Mouse (Mus musculus): Measurements from ENCODE around the gene Gtsf1l.
A peak's percentile ranks its signal among the peaks of the same experiment; 100 is the strongest.

Gene Gtsf1l

DNA sequence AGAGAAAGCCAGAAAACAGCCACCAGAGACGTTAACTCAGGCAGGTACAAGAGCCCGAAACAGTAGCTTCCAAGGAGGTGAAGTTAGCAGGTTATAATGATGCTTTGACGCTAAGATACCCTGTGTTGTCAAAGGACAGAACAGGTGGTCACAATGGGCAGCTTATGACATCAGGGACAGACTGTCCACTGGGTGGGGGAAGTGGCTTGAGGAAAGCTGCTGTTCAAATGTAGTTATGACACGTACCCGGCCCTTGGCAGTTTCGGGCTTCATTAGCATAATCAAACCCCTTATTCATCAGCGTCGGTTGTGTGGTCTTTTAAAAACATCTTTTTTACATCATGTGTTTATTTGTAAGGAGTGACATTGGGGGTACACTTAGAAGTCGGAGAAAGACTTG lies at the start of gene Gtsf1l:
Gene Gtsf1l, minus strand, starts transcription at position 128 of the 400 bp plus-strand sequence.
- DNase-seq, result no peak

DNA sequence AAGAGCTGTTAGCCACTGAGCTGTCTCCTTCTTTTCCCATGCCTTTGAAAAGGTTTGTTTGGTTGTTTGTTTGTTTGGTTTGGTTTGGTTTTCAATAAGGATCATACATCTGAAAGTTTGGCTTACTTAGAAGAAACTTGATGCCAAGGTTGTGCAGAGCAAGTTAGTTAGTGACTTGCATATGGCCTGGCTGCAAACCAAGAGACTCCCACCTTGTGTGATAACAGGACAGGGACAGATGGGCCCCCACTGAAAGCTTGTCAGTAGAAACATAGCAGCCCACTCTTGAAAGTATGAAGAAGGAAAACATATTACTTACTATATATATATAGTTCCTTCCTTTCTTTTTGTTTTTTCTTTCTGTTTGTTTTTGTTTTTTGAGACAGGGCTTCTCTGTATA lies 49.3 kb upstream of the Gtsf1l start:
- DNase-seq, result no peak

DNA sequence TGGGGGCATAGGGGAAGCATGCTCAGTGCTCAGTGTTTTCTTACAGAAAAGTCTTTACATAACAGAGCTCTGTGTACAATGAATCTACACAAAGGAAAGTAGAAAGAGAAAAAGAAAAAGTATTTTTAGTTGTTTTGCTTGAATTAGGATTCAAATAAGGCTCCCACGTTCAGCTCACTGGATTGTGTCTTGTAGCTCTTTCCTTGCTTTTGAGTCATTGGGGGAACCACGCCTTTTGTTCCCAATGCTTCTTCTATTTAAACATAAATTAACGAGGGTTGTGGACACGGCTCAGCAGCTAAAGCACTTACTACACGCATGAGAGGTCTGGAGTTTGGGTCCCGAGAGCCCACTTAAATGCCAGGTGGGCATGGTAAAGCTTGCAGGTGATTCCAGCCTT lies 48.3 kb upstream of the Gtsf1l start:
- no peak for DNase-seq

DNA sequence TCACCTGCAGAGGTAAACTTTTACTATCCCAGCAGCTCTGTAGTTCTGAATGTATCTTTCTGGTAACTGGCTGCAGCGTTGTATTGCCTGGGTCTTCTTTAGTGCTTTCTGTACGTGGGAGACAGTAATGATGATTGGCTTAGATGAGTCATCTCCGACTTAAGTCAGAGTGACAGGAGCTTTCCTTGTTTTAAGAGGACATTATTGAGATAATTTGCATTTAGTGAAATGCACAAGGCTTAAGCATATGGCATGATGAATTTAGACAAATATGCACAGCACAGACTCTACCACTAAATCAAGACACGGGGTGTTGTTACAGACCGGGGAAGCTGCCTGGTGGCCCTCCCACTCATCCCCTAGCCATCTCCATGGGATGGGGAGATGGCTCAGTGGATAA lies 44.7 kb upstream of the Gtsf1l start:
- no peak for DNase-seq

DNA sequence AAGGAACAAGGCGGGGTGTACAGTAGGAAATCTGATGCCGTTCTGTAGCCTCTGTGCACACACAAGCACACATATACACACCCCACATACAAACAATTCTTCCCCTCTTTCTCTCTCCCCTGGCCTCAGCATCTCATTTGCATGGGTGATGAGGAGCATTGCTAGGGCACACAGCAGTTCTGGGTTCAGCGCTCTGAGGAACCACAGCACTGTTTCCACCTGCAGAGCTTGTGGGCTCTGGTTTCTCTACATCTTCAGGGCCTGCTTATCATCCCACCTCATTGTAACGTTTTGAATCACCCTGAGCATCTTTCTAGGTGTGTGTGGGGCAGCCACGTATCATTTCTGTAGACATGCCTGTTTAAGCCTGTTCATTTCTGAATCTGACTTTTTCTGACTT lies 43.2 kb upstream of the Gtsf1l start:
- no peak for DNase-seq

DNA sequence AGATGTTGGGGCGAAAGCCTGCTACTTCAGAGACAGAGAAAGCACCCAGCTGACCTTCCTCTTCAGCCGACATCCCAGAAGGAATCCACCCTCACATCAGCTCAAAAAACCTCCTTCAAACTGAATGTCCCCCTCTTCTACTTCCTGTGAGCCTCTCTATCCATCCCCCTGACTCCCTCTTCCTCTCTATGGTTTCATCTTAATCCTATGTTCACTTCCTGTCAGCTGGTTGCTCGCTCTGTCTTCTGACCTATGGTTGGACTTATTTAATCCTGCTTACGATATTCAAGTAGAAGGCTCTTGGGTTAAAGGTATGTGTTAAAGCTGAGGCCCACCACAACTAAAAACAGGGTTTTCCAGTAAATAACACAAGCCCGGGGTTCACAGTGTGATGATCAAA lies 35.8 kb upstream of the Gtsf1l start:
- DNase-seq, result no peak

DNA sequence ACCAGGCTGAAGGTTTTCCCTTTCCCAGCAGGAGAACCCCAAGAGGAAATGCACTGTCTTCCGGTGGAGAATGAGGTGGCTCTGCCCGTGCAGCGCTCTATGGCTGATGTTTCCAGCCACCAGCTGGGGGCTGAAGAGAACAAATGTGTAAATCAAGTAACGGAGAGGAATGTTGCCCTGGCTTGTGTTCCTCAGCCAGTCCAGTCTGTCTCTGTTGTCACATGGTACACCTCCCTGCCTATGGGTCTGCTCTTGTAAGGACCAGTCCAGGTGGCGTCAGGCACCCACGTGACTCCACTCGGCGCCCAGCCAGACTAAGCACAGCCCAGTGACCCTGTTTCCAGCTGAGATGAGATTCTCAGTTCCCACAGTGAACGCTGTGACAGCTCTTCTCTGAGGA lies 34.7 kb upstream of the Gtsf1l start:
- DNase-seq, result peak; percentile 40 to 56

DNA sequence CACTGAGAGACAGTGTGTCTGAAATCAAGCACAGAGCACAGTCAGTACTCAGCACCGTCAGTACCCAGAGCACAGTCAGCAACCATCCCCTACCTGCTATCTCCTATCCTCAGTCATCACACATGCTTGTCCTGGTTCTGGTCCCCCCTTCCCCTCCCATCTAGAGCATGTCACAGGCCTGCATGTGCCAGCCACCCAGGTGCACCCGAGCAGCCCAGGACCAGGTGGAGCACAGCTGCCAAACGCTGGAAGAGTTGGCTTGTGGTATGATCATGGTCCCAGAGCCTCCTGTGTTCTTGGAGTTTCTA lies 33.7 kb upstream of the Gtsf1l start:
- DNase-seq, result no peak

DNA sequence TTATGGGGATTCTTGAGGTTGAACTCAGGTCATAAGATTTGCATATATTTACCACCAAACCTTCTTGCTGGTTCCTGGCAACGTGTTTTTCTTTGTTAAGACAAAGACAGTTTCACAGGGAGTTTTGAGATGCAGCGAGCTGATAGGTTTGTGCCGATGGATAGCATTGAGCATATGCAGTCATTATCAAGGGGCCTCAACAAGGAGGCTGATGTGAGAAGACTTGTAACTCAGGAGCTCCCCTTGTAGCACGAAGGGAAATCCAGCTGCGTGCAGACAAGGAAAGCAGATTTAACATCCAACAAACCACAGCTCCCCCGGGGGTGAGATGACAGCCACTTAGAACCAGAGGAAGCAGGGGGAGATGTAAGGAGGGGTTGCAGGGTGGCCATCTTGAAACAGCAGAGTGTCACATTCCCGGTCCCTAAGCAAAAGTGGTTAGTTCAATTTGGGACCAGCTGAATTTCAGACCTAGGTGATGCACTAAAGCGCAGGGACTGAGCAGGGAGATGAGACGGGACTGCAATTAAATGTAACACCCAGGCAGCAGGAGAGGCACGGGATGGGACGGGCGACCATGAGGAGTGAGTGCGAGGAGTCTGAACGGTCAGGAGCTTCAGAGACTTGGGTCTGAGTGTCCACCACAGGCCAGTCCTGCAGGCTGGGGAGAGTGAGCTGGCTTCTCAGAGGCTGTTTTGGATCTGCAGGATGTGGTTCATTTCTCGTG lies 33.1 kb upstream of the Gtsf1l start:
- no peak for DNase-seq

DNA sequence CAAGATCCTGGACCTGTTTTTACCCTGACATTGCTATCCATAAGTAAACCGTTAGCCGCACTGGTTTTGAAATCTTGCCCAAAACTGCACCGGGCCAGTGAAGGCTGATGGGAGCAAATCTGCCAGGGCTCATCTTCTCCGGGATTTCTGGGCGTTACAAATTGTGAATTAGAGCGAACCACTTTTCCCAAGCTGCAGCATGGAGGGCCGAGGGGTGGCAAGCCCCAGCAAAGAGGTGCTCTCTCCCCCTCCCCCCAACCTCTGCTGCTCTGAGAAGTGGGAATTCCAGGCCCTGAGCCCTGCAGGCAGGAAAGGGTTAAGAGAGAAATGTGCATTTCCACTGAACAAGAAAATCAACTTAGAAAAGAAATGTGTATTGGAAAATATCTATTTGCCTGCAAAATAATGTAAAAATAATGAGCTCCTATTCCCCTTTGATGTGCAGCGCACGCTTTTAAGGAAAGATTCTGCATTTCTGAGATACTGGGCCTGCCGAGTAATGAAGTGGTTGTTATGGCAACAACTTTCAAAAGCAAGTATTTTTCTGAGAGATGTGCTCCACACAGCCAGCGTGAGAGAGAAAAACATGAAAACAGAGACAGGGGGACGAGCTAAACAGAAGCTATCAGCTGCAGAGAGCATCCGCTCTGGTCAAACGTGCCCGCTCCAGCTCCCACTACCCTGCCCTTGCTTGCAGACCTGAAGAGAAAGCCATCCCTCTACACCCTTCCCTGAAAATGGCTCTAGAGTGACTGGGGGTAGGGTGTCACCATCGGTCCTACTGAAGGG lies 24.0 kb upstream of the Gtsf1l start:
- no peak for DNase-seq

DNA sequence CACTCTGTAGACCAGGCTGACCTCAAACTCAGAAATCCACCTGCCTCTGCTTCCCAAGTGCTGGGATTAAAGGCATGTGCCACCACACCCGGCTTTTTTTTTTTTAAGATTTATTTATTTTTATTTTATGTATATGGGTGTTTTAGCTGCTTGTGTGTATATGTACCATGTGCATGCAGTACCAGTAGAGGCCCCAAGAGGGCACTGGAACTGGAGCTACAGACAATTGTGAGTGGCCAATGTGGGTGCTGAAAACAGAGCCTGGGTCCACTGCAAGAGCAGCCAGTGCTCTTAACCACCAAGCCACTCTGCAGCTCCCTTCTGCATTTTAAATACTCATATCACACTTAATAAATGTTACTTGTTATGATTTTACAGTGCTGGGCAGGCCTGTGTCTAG lies 23.1 kb upstream of the Gtsf1l start:
- DNase-seq, result no peak

DNA sequence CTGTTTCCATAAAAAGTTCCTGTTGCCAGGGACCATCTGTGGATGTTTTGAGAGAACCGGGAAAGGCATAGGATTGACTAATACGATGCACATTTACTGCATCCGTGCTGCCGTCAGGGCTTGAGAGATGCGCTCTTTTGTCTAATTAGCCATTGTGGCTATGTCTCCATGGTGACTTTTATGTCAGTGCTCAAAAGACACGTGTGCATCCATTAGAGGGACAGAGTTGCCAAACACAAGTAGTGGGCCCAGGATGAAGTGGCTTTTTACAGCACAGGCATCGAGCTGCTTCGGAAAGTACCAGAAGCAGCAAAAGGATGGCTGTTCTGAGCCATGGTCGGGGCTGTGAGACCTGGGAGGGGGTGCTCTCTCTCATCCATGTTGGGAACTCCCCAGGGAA lies 20.7 kb upstream of the Gtsf1l start:
- no peak for DNase-seq

DNA sequence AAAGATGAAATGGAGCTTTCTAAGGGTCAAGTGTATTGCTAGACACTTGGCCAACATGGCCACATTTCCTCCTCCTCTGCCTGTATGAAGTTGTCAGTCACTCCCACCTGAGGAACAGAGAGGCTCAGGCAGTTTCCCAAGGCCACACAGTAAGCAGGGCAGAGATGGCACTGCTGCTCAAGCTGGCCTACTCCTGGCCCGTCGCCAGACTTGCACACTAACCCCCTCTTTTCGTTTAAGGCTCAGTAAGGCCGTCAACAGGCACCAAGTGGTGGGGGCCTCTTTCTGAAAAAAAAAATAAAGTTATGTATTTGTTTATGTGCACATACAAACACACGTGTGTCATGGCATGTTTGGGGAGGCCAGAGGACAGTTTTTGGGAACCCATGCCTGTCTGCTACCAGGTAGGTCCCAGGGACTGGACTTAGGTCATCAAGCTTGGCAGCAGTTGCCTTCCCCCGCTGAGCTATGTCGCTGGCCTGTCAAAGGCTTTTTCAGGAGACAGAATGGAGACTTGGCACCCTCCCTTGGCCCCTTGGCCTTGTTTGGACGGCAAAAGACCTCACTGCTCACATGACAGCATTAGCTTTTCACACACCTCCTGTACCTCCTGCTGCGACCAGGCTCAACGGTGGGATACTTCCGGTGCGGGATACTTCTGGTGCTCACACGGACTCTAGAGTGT lies 16.6 kb upstream of the Gtsf1l start:
- DNase-seq, result peak; percentile 23 to 35

DNA sequence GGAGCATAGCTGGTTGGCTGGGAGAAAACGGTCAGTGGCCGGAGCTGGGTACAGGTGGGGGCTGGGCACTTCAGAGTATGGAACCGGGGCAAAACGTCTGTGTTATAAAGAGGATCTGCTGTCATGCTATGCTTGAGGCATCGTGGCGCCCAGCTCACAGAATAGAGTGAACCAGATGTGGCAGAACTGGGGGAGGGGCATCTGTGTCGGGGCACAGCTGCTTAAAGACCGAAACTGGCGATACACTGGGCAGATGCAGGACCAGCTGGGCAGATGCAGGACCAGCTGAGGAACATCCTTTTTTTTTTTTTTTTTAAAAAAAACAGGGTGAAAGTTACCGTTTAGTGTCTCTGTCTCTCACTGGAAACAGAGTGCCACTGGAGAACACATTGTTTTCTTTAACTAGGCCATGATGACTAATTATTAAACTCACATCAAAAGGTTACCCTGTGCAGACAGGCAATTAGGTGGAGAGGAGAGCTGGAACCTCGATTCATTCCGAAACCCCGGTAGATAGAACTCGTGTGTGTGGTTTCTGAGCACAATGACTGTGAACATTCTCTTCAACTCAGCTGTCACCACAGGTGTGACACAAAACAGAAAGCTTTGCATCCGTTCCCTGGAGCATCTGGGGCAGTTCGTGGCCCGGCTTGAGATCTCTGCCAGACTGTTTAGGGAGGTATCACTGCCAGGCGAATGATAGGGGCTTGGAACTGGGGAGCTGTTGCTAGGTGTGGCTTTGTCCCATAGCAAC lies 15.4 kb upstream of the Gtsf1l start:
- no peak for DNase-seq

DNA sequence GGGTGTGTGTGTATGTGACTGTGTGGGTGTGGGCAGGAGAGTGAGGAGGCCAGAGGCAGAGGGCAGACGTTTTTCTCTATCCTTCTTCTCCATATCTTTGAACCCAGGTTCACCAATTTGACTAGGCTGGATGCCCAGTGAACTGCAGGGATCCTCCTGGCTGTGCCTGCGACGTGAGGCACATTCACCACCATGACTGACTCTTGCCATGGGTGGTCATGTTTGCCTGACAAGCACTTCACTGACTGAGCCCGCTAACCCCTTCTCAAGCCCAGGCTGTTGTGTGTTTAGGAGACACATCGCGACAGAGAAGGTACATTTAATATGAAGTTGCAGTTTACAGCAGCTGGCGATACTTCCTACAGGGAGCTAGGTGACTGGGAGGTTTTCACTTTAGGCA lies 14.6 kb upstream of the Gtsf1l start:
- peak in 1 of 2 experiments; percentile 8 for DNase-seq

DNA sequence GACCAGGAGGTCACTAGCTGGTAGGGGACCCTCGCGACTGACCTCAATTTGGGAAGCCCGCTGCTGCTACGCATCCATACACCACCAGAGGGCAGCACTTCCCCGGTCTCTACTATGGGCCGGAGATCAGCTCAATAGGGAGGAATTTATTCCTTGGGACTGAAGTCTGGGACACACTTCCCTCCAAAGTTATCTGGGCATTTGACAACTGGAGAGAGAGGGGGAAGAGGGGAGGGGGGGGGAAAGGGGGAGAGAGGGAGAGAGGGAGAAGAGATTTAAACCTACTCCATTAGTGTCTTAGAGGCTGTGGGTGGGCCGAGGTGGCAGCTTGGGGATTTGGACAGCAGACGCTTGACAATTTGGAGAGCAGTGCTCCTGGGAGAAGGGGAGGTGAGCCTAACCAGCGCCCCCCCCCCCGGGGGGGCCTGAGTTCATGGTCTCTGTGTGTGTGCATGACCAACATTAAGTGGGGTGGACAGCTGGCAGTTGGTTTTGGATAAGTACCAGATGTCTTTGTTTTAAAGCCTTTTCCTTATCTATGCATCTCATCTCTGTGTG lies 14.1 kb upstream of the Gtsf1l start:
- peak; percentile 57 to 60 for DNase-seq

DNA sequence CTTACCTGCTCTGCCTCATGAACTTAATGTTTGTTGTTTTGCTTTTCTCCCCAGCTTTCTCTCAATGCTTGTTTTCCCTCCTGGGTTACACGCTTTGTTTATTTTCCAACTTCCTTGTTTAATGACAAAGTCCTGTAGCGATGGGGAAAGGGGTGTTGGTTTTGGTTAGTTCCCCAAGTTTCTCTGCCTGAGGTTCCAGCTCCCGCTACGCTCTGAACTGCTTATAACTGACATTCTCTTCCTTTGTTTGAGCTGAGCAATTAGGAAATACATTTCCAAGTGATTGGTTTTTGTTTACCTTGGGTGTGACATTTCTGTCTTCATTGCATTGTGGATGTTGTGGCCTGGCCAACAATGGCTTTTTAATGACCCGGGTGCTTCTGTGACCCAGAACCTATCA lies 12.9 kb upstream of the Gtsf1l start:
- DNase-seq, result no peak

DNA sequence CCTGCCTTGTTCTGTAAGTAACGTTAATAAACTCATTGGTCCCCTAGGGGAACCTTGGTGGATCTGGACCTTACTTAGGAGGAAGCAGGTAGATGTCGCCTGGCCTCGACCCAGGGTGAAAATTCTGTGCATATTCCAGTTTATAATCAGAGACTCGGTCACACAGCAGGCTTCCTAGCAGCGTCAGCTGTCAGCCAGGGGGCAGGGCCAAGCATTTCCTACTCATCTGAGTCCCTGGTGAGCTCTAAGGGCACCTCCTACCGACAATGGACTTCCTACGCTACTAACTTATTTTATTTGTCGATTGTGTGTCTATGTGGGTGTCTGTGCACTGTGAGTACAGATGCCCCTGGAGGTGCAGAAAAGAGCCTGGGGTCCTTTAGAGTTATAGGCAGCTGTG lies 12.3 kb upstream of the Gtsf1l start:
- no peak for DNase-seq

DNA sequence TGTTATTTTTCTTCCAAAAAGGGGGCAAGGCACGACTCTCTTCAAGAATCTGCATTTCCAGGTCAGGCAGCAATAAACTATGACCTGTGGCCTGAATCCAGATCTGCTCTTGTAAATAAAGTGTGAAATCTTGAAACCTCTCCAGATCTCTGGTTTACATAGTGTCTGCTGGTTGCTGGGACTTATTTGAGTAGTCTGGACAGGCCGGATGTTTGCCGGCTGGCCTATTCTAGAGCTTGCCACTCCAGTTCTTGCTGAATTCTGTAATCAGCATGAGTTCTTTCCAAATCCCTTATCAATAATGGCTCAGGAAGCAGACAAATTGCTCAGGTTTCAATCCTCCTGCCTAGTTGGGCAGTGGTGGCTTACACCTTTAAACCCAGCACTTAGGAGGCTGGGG lies 8.1 kb upstream of the Gtsf1l start:
- DNase-seq, result no peak

DNA sequence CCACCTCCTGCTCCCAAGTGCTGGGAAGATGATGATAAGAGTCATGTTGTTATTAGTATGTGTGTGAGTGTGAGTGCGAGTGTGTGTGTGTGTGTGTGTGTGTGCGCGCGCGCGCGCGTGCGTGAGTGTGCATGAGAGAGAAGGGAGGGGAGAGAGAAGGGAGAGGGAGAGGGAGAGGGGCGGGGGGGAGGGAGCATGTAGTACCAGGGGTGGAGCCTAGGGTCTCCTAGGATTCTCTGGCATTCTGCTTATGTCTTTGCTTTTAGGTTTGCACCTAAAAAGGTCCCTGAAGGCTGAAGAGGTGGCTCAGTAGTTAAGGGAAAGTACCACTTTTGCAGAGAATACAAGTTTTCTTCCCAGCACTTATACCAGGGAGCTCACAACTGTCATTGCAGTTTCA lies 7.3 kb upstream of the Gtsf1l start:
- no peak for DNase-seq

DNA sequence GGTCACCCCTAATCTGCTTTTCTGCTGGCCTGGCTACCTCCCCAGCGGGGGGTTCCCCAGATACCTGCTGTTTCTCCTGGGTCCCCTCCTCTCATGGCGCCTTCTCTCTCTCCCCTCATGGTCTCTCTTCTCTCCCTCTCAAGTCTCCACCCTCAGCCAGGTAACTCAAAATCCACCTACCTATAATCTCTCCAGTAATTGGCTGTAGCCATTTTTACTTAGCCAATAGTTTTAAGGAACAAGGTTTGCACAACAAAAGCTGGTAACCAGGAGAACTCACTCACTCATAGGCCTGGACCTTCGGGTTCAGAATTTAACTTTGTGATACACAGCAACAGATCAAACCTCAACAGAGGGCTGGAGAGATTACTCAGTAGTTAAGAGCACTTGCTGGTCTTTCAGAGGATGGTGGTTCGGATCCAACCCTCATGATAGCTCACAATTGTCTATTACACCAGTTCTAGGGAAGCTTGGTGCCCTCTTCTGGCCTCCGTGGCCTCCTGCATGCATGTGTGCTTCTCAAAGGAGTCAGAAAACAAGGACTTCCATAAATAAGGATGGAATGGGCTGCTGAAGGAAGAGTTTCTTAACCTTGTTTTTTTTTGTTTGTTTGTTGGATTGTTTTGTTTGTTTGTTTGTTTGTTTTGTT lies 1.9 kb upstream of the Gtsf1l start:
- DNase-seq, result no peak

DNA sequence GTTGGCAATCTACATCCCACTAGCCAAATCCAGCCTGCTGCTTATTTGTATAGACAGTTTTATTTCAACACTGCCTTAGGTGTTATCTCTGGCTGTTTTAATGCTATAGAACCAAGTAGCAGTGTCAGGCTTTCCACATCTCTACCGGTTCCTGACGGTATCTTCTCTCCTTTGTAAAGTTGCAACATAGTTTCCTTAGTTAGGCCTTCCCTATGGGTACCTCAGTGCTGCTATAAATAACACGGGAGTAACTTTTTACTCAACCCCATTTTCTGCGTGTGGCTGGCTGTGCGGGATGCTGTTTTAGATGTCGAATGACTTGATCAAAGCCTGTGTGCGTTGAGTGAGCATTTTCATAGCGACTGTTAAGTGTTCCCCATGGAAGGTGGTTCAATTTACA lies 1.1 kb downstream of the Gtsf1l start:
- no peak for DNase-seq

DNA sequence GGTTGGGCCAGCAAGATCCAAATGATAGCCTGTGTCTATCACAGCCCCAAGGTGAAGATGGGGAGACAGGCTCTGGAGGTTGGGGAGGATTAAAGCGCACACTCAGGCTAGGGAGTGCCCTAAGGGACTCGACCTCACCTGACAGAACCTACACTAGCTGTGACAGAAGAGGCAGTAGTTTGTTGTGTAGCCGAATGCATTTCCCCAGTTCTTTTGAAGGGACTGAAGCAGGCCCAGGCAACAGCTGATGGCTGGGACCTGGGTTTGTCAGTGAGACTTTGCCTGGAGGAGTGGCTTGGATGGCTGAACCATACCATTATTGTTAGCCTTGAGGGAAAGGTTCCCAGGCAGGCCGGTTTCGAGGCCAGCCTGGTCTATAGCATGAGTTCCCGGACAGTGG lies 2.6 kb downstream of the Gtsf1l start:
- no peak for DNase-seq
